19 mouse cellular contexts compared by ENCODE assay signal in the genomic region with DNA sequence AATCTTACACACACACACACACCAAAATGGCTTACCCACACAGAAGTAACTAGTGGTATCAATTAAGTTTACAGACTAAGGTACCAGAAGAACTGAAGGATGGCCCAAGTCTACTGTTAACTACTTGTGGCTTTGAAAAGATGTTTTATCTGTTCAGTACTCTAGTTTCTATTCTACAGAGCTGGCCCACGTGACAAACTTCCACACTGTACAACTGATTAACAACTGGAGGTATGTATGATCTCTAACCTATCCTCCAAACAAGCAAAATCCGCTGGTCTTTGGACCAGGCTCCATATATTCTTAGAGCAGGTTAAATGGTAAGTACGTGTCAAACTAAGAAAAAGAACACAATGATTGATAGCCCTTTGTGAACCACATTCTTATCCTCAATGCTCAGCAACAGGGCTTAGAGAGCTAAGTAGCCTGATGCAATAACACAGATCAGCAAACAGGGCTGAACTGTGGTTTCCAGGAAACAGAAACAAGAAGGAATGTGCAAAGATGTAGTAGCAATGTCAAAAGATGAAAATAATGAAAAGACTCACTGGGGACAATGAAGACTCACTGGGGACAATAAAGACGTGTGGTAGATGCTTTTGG. TPM values are rescaled to one million over a fixed set of nuclear protein-coding genes. Genes with fewer than 3 reads are reported as not detected.
DNase-seq lines count a peak whose midpoint lies in the region; ATAC-seq and TF ChIP-seq lines count a peak whose summit lies in the region.
"Had no signal": no experiment of that assay in that cellular context is flagged by ENCODE, and none has a peak within 500 bp of the region (broad histone marks: within the 10 kb centered on the region; RNA-seq: fewer than 3 reads in every experiment).

No protein-coding gene starts in this region.

- DNase-seq in lung, postnatal 0 days (ENCODE audit: low spot score): peak; percentile 24
- DNase-seq in lung, adult 18-20 months: no peak
- DNase-seq in CH12.LX (ENCODE audit: extremely low read depth) (no peak), Patski (ENCODE audit: low read depth, low spot score) (peak; percentile 49)
- no peak for DNase-seq in T-cell, adult 2 months (ENCODE audit: low spot score)
- DNase-seq in ovary, postnatal 36 days (ENCODE audit: low spot score): no peak
- DNase-seq: cerebellum, postnatal 10 days; gastrocnemius, postnatal 14 days; heart, adult 2 months; kidney, adult 9 months; lung, postnatal 14 days; thymus, postnatal 4 days had no signal

- TF ChIP-seq EP300 in lung, postnatal 0 days (IDR thresholded peaks at IDR 0.05): no peak
- no peak for TF ChIP-seq EP300 in CH12.LX (IDR thresholded peaks at IDR 0.05; ENCODE audit: low read length)

- H3K4me3 ChIP-seq in lung, postnatal 0 days (ENCODE audit: low read depth, low read length): no peak overlapping the region
- H3K4me3 ChIP-seq in CH12.LX (replicated peaks in 1 of 3; ENCODE audit: low read depth in 2 of 3, low read length in 2 of 3, poor library complexity in 1 of 3): no peak overlapping the region
- no peak overlapping the region for H3K4me3 ChIP-seq in embryonic fibroblast, embryonic 13.5 days (ENCODE audit: insufficient read depth, low read length)
- H3K4me3 ChIP-seq: embryonic facial prominence, embryonic 10.5 days; erythroblast, embryonic 14.5 days; heart, adult 2 months; liver, embryonic 15.5 days; neural tube, embryonic 15.5 days had no signal

- CTCF ChIA-PET in Patski (lab: Charles Lee): interaction anchor here (0.5 to 1.1 kb wide), 2 partner anchors 18 to 771 kb away, joined by 3 to 4 read pairs; no protein-coding TSS in a partner anchor

- no peaks in the 10 kb centered on the region for H3K27me3 ChIP-seq in lung, postnatal 0 days (replicated peaks; ENCODE audit: insufficient read depth, low read length)
- H3K27me3 ChIP-seq in CH12.LX (replicated peaks) (no peaks in the 10 kb centered on the region), Patski (no peaks in the 10 kb centered on the region)
- H3K27me3 ChIP-seq: liver, embryonic 15.5 days; neural tube, embryonic 15.5 days had no signal

- no peaks in the 10 kb centered on the region for H3K36me3 ChIP-seq in lung, postnatal 0 days (ENCODE audit: insufficient read depth, low read length)
- no peaks in the 10 kb centered on the region for H3K36me3 ChIP-seq in CH12.LX (replicated peaks in 1 of 2; ENCODE audit: control insufficient read depth in 1 of 2, insufficient read depth in 1 of 2, low read length in 1 of 2)
- H3K36me3 ChIP-seq: embryonic facial prominence, embryonic 10.5 days; liver, embryonic 15.5 days; neural tube, embryonic 15.5 days had no signal

- no peaks in the 10 kb centered on the region for H3K4me1 ChIP-seq in lung, postnatal 0 days (ENCODE audit: insufficient read depth, low read depth, low read length)
- H3K4me1 ChIP-seq in CH12.LX (ENCODE audit: control insufficient read depth in 1 of 2, insufficient read depth in 2 of 2): no peaks in the 10 kb centered on the region; a peak in 1 of 4 replicates
- no peaks in the 10 kb centered on the region; the same call in 1 of the 2 replicates for H3K4me1 ChIP-seq in embryonic fibroblast, embryonic 13.5 days (ENCODE audit: control insufficient read depth, insufficient read depth, low read length)
- H3K4me1 ChIP-seq: embryonic facial prominence, embryonic 10.5 days; liver, embryonic 15.5 days; neural tube, embryonic 15.5 days had no signal

- no peak for ATAC-seq in lung, postnatal 0 days
- ATAC-seq in Patski: no peak

- TF ChIP-seq RAD21 in CH12.LX (IDR thresholded peaks at IDR 0.05; ENCODE audit: low read depth, low read length): no peak

- H3K4me2 ChIP-seq in lung, postnatal 0 days (replicated peaks; ENCODE audit: low read depth, low read length): no peak overlapping the region
- H3K4me2 ChIP-seq in CH12.LX (ENCODE audit: insufficient read depth, low read depth, poor library complexity, severe bottlenecking): 0 out of 2 replicates have a peak overlapping the region, but pooled peaks have one; percentile 13
- H3K4me2 ChIP-seq: liver, embryonic 15.5 days; neural tube, embryonic 15.5 days had no signal

- H3K27ac ChIP-seq in lung, postnatal 0 days (ENCODE audit: low read length): no peak overlapping the region
- no peak overlapping the region for H3K27ac ChIP-seq in CH12.LX (ENCODE audit: insufficient read depth, low read depth)
- peak overlapping the region; percentile 87 for H3K27ac ChIP-seq in embryonic fibroblast, embryonic 13.5 days (ENCODE audit: insufficient read depth, low read length)
- H3K27ac ChIP-seq: embryonic facial prominence, embryonic 10.5 days; heart, adult 2 months; liver, embryonic 15.5 days; neural tube, embryonic 15.5 days had no signal

- dilution Hi-C loops in CH12.LX (cut with MboI; ENCODE audit: extremely low pct_ligation_motif_present, extremely low pct_unique_long_range_greater_than_20kb, low sequenced_read_pairs): no loop called here

- no peaks in the 10 kb centered on the region for H3K9me3 ChIP-seq in lung, postnatal 0 days (ENCODE audit: low read length)
- H3K9me3 ChIP-seq in CH12.LX (replicated peaks; ENCODE audit: low read length): no peaks in the 10 kb centered on the region
- H3K9me3 ChIP-seq: embryonic facial prominence, embryonic 10.5 days; liver, embryonic 15.5 days; neural tube, embryonic 15.5 days had no signal

- no peaks in the 10 kb centered on the region for H3K79me2 ChIP-seq in CH12.LX (replicated peaks; ENCODE audit: control insufficient read depth, extremely low read depth, insufficient read depth, poor library complexity, severe bottlenecking)

- 47% methylated on average over 4 of the region's 4 CpGs for WGBS in lung, postnatal 0 days

- H3K9ac ChIP-seq in lung, postnatal 0 days (replicated peaks; ENCODE audit: low read depth): no peak overlapping the region
- H3K9ac ChIP-seq in CH12.LX (ENCODE audit: insufficient read depth, low read depth): no peak overlapping the region
- H3K9ac ChIP-seq: liver, embryonic 15.5 days; neural tube, embryonic 15.5 days had no signal

- TF ChIP-seq POLR2A in CH12.LX (IDR thresholded peaks at IDR 0.05; ENCODE audit: low read depth, low read length): no peak
- TF ChIP-seq POLR2A in embryonic fibroblast, embryonic 13.5 days (IDR thresholded peaks at IDR 0.05; ENCODE audit: low read depth, low read length): no peak

- in situ Hi-C loops in CH12.LX (cut with MboI; ENCODE audit: low pct_ligation_motif_present, low pct_unique_long_range_greater_than_20kb, low sequenced_read_pairs): no loop called here
- in situ Hi-C loops in Patski (cut with MboI; ENCODE audit: low pct_unique_long_range_greater_than_20kb): no loop called here

- POLR2A ChIA-PET in Patski (lab: Charles Lee): interaction anchor here (0.9 kb wide), 1 partner anchor 24 kb away, joined by 3 read pairs; no protein-coding TSS in a partner anchor

- no peak for TF ChIP-seq CTCF in lung, postnatal 0 days (IDR thresholded peaks at IDR 0.05)
- TF ChIP-seq CTCF in CH12.LX (conservative IDR thresholded peaks at IDR 0.05 in 1 of 2, IDR thresholded peaks at IDR 0.05 in 1 of 2; ENCODE audit: low read depth in 2 of 2, low read length in 2 of 2): no peak
- TF ChIP-seq CTCF in Patski (IDR thresholded peaks at IDR 0.05): no peak
- TF ChIP-seq CTCF in embryonic fibroblast, embryonic 13.5 days (IDR thresholded peaks at IDR 0.05; ENCODE audit: borderline replicate concordance, insufficient read depth, low read length): no peak

TF ChIP-seq in CH12.LX, 34 proteins besides CTCF, POLR2A, EP300 and RAD21:
- TF ChIP-seq KAT2A (IDR thresholded peaks at IDR 0.05; ENCODE audit: insufficient replicate concordance, low read length): no peak
- TF ChIP-seq ZC3H11A (IDR thresholded peaks at IDR 0.05; ENCODE audit: low read depth, low read length): no peak
- TF ChIP-seq USF2 (conservative IDR thresholded peaks at IDR 0.05; ENCODE audit: low read depth, low read length): no peak
- no peak for TF ChIP-seq ZMIZ1 (IDR thresholded peaks at IDR 0.05; ENCODE audit: low read depth, low read length)
- no peak for TF ChIP-seq IRF4 (IDR thresholded peaks at IDR 0.05; ENCODE audit: low read depth, low read length)
- TF ChIP-seq TBP (conservative IDR thresholded peaks at IDR 0.05; ENCODE audit: low read depth, low read length): no peak
- TF ChIP-seq GABPA (IDR thresholded peaks at IDR 0.05; ENCODE audit: insufficient replicate concordance, low read depth, low read length): no peak
- no peak for TF ChIP-seq CHD2 (IDR thresholded peaks at IDR 0.05; ENCODE audit: low read length)
- TF ChIP-seq ETS1 (conservative IDR thresholded peaks at IDR 0.05; ENCODE audit: low read depth, low read length): no peak
- no peak for TF ChIP-seq UBTF (IDR thresholded peaks at IDR 0.05; ENCODE audit: low read depth, low read length)
- TF ChIP-seq ZKSCAN1 (IDR thresholded peaks at IDR 0.05; ENCODE audit: borderline replicate concordance, low read depth, low read length): no peak
- TF ChIP-seq MXI1 (IDR thresholded peaks at IDR 0.05; ENCODE audit: low read depth, low read length): no peak
- TF ChIP-seq MYC (IDR thresholded peaks at IDR 0.05; ENCODE audit: low read depth, low read length): no peak
- no peak for TF ChIP-seq NELFE (IDR thresholded peaks at IDR 0.05; ENCODE audit: low read depth, low read length)
- TF ChIP-seq NRF1 (IDR thresholded peaks at IDR 0.05; ENCODE audit: low read depth, low read length): no peak
- no peak for TF ChIP-seq RCOR1 (conservative IDR thresholded peaks at IDR 0.05; ENCODE audit: low read depth, low read length)
- TF ChIP-seq SMC3 (IDR thresholded peaks at IDR 0.05; ENCODE audit: low read depth, low read length): no peak
- TF ChIP-seq MAFK (IDR thresholded peaks at IDR 0.05; ENCODE audit: insufficient replicate concordance, low read length): no peak

RNA-seq across cellular contexts. Expression of a gene that starts 38.7 kb away (rescaled TPM):
- polyA plus RNA-seq in lung, postnatal 0 days (2015; fragmentation: Nextera tagmentation; extraction: Ambion mirVana): 2.3 and 3.1 TPM in 2 replicates
- total RNA-seq in CH12.LX (2012; rRNA removed) (0.17 and 0.38 TPM in 2 replicates), CH12.LX (2014; rRNA removed) (0.14 and 0.47 TPM in 2 replicates)
- polyA plus RNA-seq in CH12.LX (2012; ENCODE audit: insufficient read length, low read depth) (0.38 and 0.49 TPM in 2 replicates), Patski (2021) (0.99 TPM)
- polyA plus RNA-seq in embryonic fibroblast, embryonic 13.5 days (2011; ENCODE audit: insufficient read length, low read depth, missing spikeins): 0.92 and 0.93 TPM in 2 replicates
- total RNA-seq: gastrocnemius, postnatal 14 days; heart, adult 2 months; monocyte, adult 5-6 weeks had no signal
- polyA plus RNA-seq: erythroblast, embryonic 14.5 days; large intestine, adult 2 months had no signal

Comparison
In these comparisons a context has a peak if more than half of its experiments do, and no peak if none do; other contexts are left out.
1. DNase-seq: peak in lung, postnatal 0 days (single experiment) and Patski (single experiment); none in lung, adult 18-20 months (0 of 2), CH12.LX (single experiment), T-cell, adult 2 months (single experiment) and ovary, postnatal 36 days (single experiment).